Mouse (Mus musculus) MEL (cell line): ENCODE results near the gene Slc15a5. TPM values are rescaled to one million over a fixed set of nuclear protein-coding genes. Genes with fewer than 3 reads are reported as not detected.

ENCODE experiments used
- DNase-seq: peaks from one replicate; pipeline ENCODE4 v3.0.0; 2011; ENCODE audit warnings: low read depth, low spot score
- H3K27ac ChIP-seq: 2 replicates; pipeline ENCODE4 v1.5.1; 2012; ENCODE audit warnings: low read depth, mild to moderate bottlenecking, control low read depth, low read length, moderate library complexity; ENCODE audit not compliant: control insufficient read depth
- H3K27me3 ChIP-seq, 2 experiments: fragments of 150-350 bp in 1 of 2; sonication (generic) in 1 of 2; 2 replicates each; pipeline ENCODE4 v1.6.1; 2012; ENCODE audit warnings: low read length in 2 of 2, mild to moderate bottlenecking in 2 of 2, improper control_type of control experiment in 1 of 2, moderate library complexity in 1 of 2; ENCODE audit not compliant: insufficient read depth in 2 of 2, control insufficient read depth in 1 of 2
- H3K36me3 ChIP-seq, 2 experiments: 2 replicates each; pipeline ENCODE4 v1.6.1; 2012 to 2014; ENCODE audit warnings: low read length in 2 of 2, improper control_type of control experiment in 1 of 2, inconsistent platforms in 1 of 2, mild to moderate bottlenecking in 1 of 2; ENCODE audit not compliant: insufficient read depth in 2 of 2, control insufficient read depth in 1 of 2
- H3K4me1 ChIP-seq, 2 experiments: fragments of 150-350 bp in 1 of 2; sonication (generic) in 1 of 2; 2 replicates each; pipeline ENCODE4 v1.6.1; 2012; ENCODE audit warnings: low read length in 2 of 2, improper control_type of control experiment in 1 of 2, mild to moderate bottlenecking in 1 of 2; ENCODE audit not compliant: insufficient read depth in 2 of 2, control insufficient read depth in 1 of 2
- H3K4me3 ChIP-seq, 2 experiments: fragments of 150-350 bp in 1 of 2; sonication (generic) in 1 of 2; 2 replicates each; pipeline ENCODE4 v1.5.1; 2012; ENCODE audit warnings: low read depth in 2 of 2, low read length in 2 of 2, mild to moderate bottlenecking in 2 of 2, moderate library complexity in 2 of 2, control low read depth in 1 of 2, improper control_type of control experiment in 1 of 2; ENCODE audit not compliant: control insufficient read depth in 1 of 2, insufficient read depth in 1 of 2
- H3K79me2 ChIP-seq: 2 replicates; pipeline ENCODE4 v1.6.1; 2012; ENCODE audit warnings: mild to moderate bottlenecking, low read length, moderate library complexity; ENCODE audit not compliant: control insufficient read depth, poor library complexity, insufficient read depth
- H3K9ac ChIP-seq: 2 replicates; pipeline ENCODE4 v1.6.1; 2012; ENCODE audit warnings: low read depth, mild to moderate bottlenecking, control low read depth, low read length, moderate library complexity; ENCODE audit not compliant: control insufficient read depth, poor library complexity, severe bottlenecking
- H3K9me3 ChIP-seq: fragments of 150-350 bp; sonication (generic); replicated peaks from 2 replicates; pipeline ENCODE4 v1.6.1; 2012; ENCODE audit warnings: mild to moderate bottlenecking, low read length, improper control_type of control experiment, moderate library complexity; ENCODE audit not compliant: insufficient read depth
- CHD1 ChIP-seq: IDR thresholded peaks from 2 replicates; pipeline ENCODE4 v1.6.1; 2012; ENCODE audit warnings: low read depth, mild to moderate bottlenecking, inconsistent platforms, low read length, improper control_type of control experiment
- CHD2 ChIP-seq: IDR thresholded peaks from 2 replicates; pipeline ENCODE4 v1.6.1; 2011; ENCODE audit warnings: low read length, improper control_type of control experiment
- CTCF ChIP-seq, 3 experiments: IDR thresholded peaks in 2 of 3; conservative IDR thresholded peaks in 1 of 3; 2 replicates each; pipeline ENCODE4 v1.5.1; 2011 to 2012; ENCODE audit warnings: low read length in 3 of 3, low read depth in 2 of 3, mild to moderate bottlenecking in 2 of 3, improper control_type of control experiment in 1 of 3, inconsistent platforms in 1 of 3, mixed read lengths in 1 of 3, moderate library complexity in 1 of 3; ENCODE audit not compliant: control insufficient read depth in 1 of 3, insufficient read depth in 1 of 3, poor library complexity in 1 of 3, severe bottlenecking in 1 of 3
- ELF1 ChIP-seq: IDR thresholded peaks from 2 replicates; pipeline ENCODE4 v1.6.1; 2014; ENCODE audit warnings: low read depth, mild to moderate bottlenecking, inconsistent platforms, low read length, improper control_type of control experiment, moderate library complexity
- EP300 ChIP-seq, 2 experiments: IDR thresholded peaks; 2 replicates each; pipeline ENCODE4 v1.6.1; 2011; ENCODE audit warnings: improper control_type of control experiment in 2 of 2, low read length in 2 of 2, low read depth in 1 of 2, mild to moderate bottlenecking in 1 of 2
- ETS1 ChIP-seq: IDR thresholded peaks from 2 replicates; pipeline ENCODE4 v1.6.1; 2012; ENCODE audit warnings: low read depth, mild to moderate bottlenecking, inconsistent platforms, low read length, improper control_type of control experiment, moderate library complexity
- GABPA ChIP-seq: IDR thresholded peaks from 2 replicates; pipeline ENCODE4 v1.6.1; 2012; ENCODE audit warnings: low read depth, mild to moderate bottlenecking, inconsistent platforms, low read length, improper control_type of control experiment, moderate library complexity
- GATA1 ChIP-seq: IDR thresholded peaks from 2 replicates; pipeline ENCODE4 v1.6.1; 2011; ENCODE audit warnings: low read depth, low read length, improper control_type of control experiment
- JUND ChIP-seq: IDR thresholded peaks from 2 replicates; pipeline ENCODE4 v1.6.1; 2011; ENCODE audit warnings: low read depth, mild to moderate bottlenecking, improper control_type of control experiment, low read length
- KAT2A ChIP-seq: conservative IDR thresholded peaks from 2 replicates; pipeline ENCODE4 v1.6.1; 2012; ENCODE audit warnings: low read depth, low read length, improper control_type of control experiment, inconsistent platforms
- MAX ChIP-seq: IDR thresholded peaks from 2 replicates; pipeline ENCODE4 v1.6.1; 2011; ENCODE audit warnings: low read length, improper control_type of control experiment
- MEF2A ChIP-seq: IDR thresholded peaks from 2 replicates; pipeline ENCODE4 v1.6.1; 2014; ENCODE audit warnings: low read depth, mild to moderate bottlenecking, inconsistent platforms, low read length, improper control_type of control experiment; ENCODE audit not compliant: poor library complexity, insufficient replicate concordance, severe bottlenecking; ENCODE audit errors: extremely low read depth
- MXI1 ChIP-seq: IDR thresholded peaks from 2 replicates; pipeline ENCODE4 v1.6.1; 2011; ENCODE audit warnings: mild to moderate bottlenecking, low read depth, low read length, improper control_type of control experiment
- NELFE ChIP-seq: IDR thresholded peaks from 2 replicates; pipeline ENCODE4 v1.6.1; 2011; ENCODE audit warnings: low read depth, low read length, improper control_type of control experiment
- RAD21 ChIP-seq: IDR thresholded peaks from 2 replicates; pipeline ENCODE4 v1.6.1; 2011; ENCODE audit warnings: mild to moderate bottlenecking, low read depth, low read length, improper control_type of control experiment
- RCOR1 ChIP-seq: IDR thresholded peaks from 2 replicates; pipeline ENCODE4 v1.6.1; 2012; ENCODE audit warnings: low read depth, mild to moderate bottlenecking, inconsistent platforms, low read length, improper control_type of control experiment
- SMC3 ChIP-seq: IDR thresholded peaks from 2 replicates; pipeline ENCODE4 v1.6.1; 2011; ENCODE audit warnings: low read depth, low read length, improper control_type of control experiment
- TAL1 ChIP-seq: IDR thresholded peaks from 2 replicates; pipeline ENCODE4 v1.6.1; 2012; ENCODE audit warnings: mild to moderate bottlenecking, inconsistent platforms, low read length, moderate library complexity, mixed read lengths
- TBP ChIP-seq: IDR thresholded peaks from 2 replicates; pipeline ENCODE4 v1.8.0; 2011; ENCODE audit warnings: low read depth, low read length, improper control_type of control experiment
- USF1 ChIP-seq: IDR thresholded peaks from 2 replicates; pipeline ENCODE4 v1.6.1; 2014; ENCODE audit warnings: low read depth, mild to moderate bottlenecking, inconsistent platforms, low read length, improper control_type of control experiment, moderate library complexity
- USF2 ChIP-seq, 2 experiments: IDR thresholded peaks; 2 replicates each; pipeline ENCODE4 v1.6.1; 2011 to 2012; ENCODE audit warnings: improper control_type of control experiment in 2 of 2, low read length in 2 of 2, borderline replicate concordance in 1 of 2, inconsistent platforms in 1 of 2, low read depth in 1 of 2, mild to moderate bottlenecking in 1 of 2; ENCODE audit not compliant: insufficient read depth in 1 of 2
- ZKSCAN1 ChIP-seq: IDR thresholded peaks from 2 replicates; pipeline ENCODE4 v1.6.1; 2012; ENCODE audit warnings: low read depth, mild to moderate bottlenecking, inconsistent platforms, low read length, improper control_type of control experiment, moderate library complexity
- ZMIZ1 ChIP-seq: IDR thresholded peaks from 2 replicates; pipeline ENCODE4 v1.6.1; 2012; ENCODE audit warnings: low read depth, mild to moderate bottlenecking, inconsistent platforms, low read length, improper control_type of control experiment, moderate library complexity
- ZNF384 ChIP-seq: IDR thresholded peaks from 2 replicates; pipeline ENCODE4 v1.6.1; 2012; ENCODE audit warnings: low read depth, mild to moderate bottlenecking, inconsistent platforms, low read length, improper control_type of control experiment
- polyA plus RNA-seq, 2 experiments: library from polyadenylated mRNA; stranded (reverse) in 1 of 2; unstranded in 1 of 2; fragments of >175 nt in 1 of 2; fragments of >200 nt in 1 of 2; gene quantifications; 2 replicates each; pipeline versions ENCODE4 v1.2.1 to v1.2.4; 2012; ENCODE audit warnings: low replicate concordance in 2 of 2, low read depth in 1 of 2; ENCODE audit not compliant: insufficient read length in 2 of 2, insufficient read depth in 1 of 2, missing spikeins in 1 of 2
- total RNA-seq: library from RNA; depleted of rRNA; stranded (reverse); fragments of 300-350 nt; gene quantifications from 2 replicates; pipeline ENCODE4 v1.2.3, GENCODE M21; 2012; rRNA removed

Slc15a5 gene
- total RNA-seq (not detected in 2 replicates), polyA plus RNA-seq (not detected)

- H3K9ac ChIP-seq = no peak within 1 kb of the TSS
- H3K4me1 ChIP-seq = no peaks in the 10 kb centered on the region
Observed at GRCm38 (mm10) chr6:138079816-138080215, at the start of gene Slc15a5. Gene Slc15a5, minus strand, starts transcription at chr6:138079916.

GRCm38 (mm10) chr6:138128392-138129335 is 48.9 kb upstream of the Slc15a5 start:
- H3K27ac ChIP-seq = no peak overlapping the region
- no peak for DNase-seq

More at GRCm38 (mm10) chr6:138079816-138080215, at the start of gene Slc15a5:
- Histone ChIP-seq H3K27ac (no peak within 1 kb of the TSS), H3K79me2 (no peaks in the 10 kb centered on the region), H3K9me3 (no peaks in the 10 kb centered on the region), H3K27me3 (no peaks in the 10 kb centered on the region), H3K4me3 (no peak within 1 kb of the TSS), H3K36me3 (no peaks in the 10 kb centered on the region)
- DNase-seq = no peak
- no peak for TF ChIP-seq NELFE
- no peak for TF ChIP-seq EP300 (IDR thresholded peaks at IDR 0.05; ENCODE audit: low read depth in 1 of 2, low read length in 2 of 2)
- TF ChIP-seq SMC3 = no peak
- no peak for TF ChIP-seq GATA1
- TF ChIP-seq ZKSCAN1 = no peak
- no peak for TF ChIP-seq JUND
- TF ChIP-seq MAX = no peak
- no peak for TF ChIP-seq RCOR1
- TF ChIP-seq ELF1 = no peak
- no peak for TF ChIP-seq ETS1
- TF ChIP-seq CTCF (IDR thresholded peaks at IDR 0.05 in 2 of 3, conservative IDR thresholded peaks at IDR 0.05 in 1 of 3; ENCODE audit: control insufficient read depth in 1 of 3, insufficient read depth in 1 of 3, low read depth in 2 of 3, low read length in 3 of 3, poor library complexity in 1 of 3, severe bottlenecking in 1 of 3) = no peak
- TF ChIP-seq CHD1 = no peak
- TF ChIP-seq ZNF384 = no peak
- no peak for TF ChIP-seq USF2 (IDR thresholded peaks at IDR 0.05; ENCODE audit: borderline replicate concordance in 1 of 2, insufficient read depth in 1 of 2, low read depth in 1 of 2, low read length in 2 of 2)
- no peak for TF ChIP-seq GABPA
- no peak for TF ChIP-seq MXI1
- TF ChIP-seq KAT2A = no peak
- TF ChIP-seq MEF2A = no peak
- no peak for TF ChIP-seq RAD21

More at GRCm38 (mm10) chr6:138128392-138129335, 48.9 kb upstream of the Slc15a5 start:
- TF ChIP-seq CHD2 (no peak), KAT2A (no peak), ZMIZ1 (no peak), SMC3 (no peak), MEF2A (no peak), GABPA (no peak), MXI1 (no peak), RCOR1 (no peak), TBP (no peak), TAL1 (no peak), ZKSCAN1 (no peak), USF1 (no peak), NELFE (no peak), ETS1 (no peak)
- TF ChIP-seq, all 39 proteins: peak for 0
- H3K4me1 ChIP-seq = no peaks in the 10 kb centered on the region
- H3K9ac ChIP-seq = no peak overlapping the region
- H3K9me3 ChIP-seq = no peaks in the 10 kb centered on the region
- no peak overlapping the region for H3K4me3 ChIP-seq
- no peaks in the 10 kb centered on the region for H3K36me3 ChIP-seq
- H3K27me3 ChIP-seq = no peaks in the 10 kb centered on the region
- H3K79me2 ChIP-seq = no peaks in the 10 kb centered on the region
